Mouse (Mus musculus) hindbrain, embryonic 12.5 days (tissue): ENCODE measurements around the gene Syndig1. TPM values are rescaled to one million over a fixed set of nuclear protein-coding genes. Genes with fewer than 3 reads are reported as not detected.

Source experiments
- polyA plus RNA-seq: library from polyadenylated mRNA; unstranded; fragments of >200 nt; fragmentation: Nextera tagmentation; extraction: Ambion mirVana; gene quantifications from 2 replicates; pipeline ENCODE4 v1.2.1, GENCODE M21; 2016

Syndig1 gene
- polyA plus RNA-seq, 1 experiment from 2014 or later: 13.4 TPM

Other genes starting within 250 kb of the Syndig1 start
- 0.45 and 2.6 TPM in 2 replicates for gene C530025M09Rik, start 2.0 kb downstream of the Syndig1 start, polyA plus RNA-seq